Mouse (Mus musculus) leukemia stem cell, adult 10-12 weeks (primary cell): ENCODE measurements around the gene Rfx2. TPM values are rescaled to one million over a fixed set of nuclear protein-coding genes. Genes with fewer than 3 reads are reported as not detected.

Experiments
- polyA plus RNA-seq: library from polyadenylated mRNA; stranded (reverse); fragments of >175 nt; gene quantifications from 2 replicates; pipeline ENCODE4 v1.2.3, GENCODE M21; 2012; ENCODE audit warnings: low replicate concordance

Gene Rfx2
- polyA plus RNA-seq: 80.3 and 90.4 TPM in 2 replicates

DNA sequence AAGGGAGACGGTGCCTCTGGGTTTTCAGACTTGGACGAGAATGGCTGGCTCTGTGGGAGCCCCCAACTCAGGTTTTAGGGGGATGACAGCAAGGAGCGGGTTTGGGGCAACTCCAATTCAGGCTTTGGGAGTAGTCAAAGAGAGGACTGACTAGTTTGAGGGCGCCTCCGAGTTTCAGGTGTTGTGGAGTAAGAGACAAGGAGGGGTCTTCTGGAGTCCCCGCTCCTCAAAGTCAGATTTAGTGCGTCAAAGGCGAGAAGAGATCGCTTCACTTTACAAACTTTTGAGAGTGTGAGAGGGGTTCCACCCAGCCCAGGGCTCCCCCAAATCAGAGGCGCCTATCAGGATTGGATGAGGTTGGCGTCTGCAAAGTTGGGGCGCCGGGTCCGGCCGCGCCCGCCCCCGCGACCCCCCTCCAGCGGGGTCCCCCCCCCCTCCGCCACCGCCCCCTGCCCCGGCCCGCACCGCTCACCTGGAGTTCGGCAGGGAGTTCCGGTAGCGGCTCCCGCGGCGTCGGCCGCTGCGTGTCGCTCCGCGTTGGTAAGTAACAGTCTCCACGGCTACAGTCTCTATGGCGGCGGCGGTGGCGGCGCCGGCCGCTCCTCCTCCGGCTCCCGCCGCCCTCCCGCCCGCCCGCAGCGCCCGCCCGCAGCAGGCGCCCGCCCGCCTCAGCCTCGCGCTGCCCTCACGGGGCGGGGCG is at the start of gene Rfx2:
Rfx2 (minus strand) TSS at position 603 of the 700 bp plus-strand sequence.

DNA sequence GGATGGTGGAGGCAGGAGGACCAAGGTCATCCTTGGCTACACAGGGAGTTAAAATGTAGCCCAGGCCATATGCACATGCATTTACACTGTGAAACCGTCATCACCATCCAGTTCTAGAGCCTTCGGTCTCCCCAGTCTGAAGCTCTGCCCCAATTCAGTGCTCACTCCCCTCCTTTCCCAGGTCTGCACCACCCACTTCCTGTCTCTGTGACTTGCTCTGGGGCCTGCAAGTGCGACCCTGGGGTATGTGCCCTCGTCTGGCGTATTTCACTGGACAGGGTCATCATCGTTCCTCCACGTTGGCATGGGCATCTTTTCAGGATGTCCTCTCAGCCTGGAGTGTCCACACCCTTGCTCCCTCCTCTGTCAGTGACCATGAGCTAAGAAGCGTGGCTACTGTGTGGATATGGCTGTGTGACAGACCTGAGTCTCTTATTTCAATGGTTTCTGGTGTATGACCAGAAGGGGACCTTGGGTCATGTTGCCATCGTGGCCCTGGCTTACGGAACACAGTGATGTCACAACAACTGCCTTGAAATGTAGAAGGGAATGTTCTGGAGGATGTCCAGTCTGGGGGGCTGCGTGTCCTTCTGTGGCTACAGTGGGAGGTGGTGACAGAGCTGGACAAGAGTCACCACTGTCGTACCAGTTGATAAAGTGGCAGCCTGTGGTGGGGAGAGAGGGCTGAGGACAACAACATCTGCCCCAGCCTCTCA is 44.3 kb upstream of the Rfx2 start, which contains the start of gene 1700061G19Rik:
1700061G19Rik (plus strand) TSS at position 542 of the 716 bp plus-strand sequence.

DNA sequence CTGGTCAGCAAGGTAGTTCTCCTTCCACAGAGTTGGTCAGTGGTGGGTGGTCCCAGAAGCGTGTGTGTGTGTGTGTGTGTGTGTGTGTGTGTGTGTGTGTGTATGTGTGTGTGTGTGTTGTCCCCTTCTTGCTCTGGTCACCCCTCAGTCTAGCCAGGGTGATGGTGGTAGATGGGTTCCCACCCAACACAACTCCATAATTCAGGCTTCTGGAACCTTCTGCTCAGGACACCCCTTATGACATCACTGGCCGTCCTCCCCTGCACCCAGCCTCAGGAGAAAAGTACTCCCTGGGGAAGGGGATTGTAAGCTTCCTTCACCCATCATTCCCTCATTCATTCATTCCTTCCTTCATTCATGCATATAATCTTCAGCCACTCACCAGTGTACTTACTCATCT is 43.4 kb upstream of the Rfx2 start, which contains the start of gene Acsbg2:
Acsbg2 (minus strand) TSS at position 211 of the 400 bp plus-strand sequence.

DNA sequence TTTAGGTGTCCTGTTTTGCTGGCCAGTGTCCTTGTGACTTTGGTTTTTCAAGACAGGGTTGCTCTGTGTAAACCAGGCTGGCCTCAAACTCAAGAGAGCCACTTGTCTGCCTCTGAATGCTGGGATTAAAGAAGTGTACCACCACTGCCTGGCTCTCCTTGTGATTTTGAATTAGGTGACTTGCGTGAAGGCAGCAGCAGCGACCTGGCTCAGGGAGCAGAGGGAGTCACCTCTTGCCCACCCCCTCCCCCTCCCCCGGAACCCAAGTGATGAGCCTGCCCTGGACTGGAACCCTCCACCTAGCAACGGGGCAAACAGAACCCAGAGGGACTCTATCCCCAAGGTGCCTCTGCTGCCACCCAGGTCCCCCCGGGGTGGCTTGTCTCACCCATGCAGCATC is 60.9 kb downstream of the Rfx2 start, which contains the start of gene Prr22:
Prr22 (plus strand) TSS at position 301 of the 400 bp plus-strand sequence.

DNA sequence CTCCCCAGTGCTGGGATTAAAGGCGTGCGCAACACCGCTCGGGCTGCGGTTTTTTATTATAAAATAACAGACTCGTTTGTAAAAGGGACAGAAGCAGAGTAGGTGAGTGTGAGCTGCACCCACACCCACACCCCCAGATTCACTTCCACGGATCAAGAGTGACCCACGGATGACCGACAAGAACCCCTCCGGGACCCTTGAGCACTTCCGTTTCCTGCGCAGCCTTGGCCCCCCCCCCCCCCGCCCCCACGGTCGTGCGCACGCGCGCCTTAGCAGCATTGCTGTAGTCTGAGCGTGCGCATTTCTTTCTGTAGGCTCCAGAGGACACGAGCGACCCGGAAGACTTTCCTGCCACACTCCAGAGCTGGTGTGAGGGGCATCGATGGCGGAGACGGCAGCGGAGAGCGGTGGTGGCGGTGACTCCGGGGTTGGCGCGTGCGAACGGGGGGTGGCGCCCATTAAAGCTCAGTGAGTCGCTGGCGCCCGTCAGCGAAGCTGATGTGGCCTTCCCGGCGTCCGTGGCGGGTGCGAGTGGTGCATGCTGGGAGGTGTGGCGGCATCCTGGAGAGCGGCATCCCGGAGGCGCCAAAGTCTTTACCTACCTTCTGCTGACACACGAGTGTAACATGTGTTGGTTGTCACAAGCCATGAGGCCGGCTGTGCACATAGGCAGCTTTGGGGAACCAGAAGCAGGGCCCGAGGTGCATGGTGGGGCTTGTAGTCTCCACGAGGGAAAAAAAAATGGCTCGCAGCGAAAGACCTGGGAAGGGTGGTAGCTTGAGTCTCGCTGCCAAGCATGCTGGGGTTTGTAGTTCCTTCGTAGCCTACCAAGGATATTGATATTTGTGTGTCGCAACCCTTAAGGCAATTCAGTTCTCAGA is 66.1 kb downstream of the Rfx2 start, which contains the start of gene Dus3l:
Dus3l (plus strand) TSS at position 284 of the 881 bp plus-strand sequence.

DNA sequence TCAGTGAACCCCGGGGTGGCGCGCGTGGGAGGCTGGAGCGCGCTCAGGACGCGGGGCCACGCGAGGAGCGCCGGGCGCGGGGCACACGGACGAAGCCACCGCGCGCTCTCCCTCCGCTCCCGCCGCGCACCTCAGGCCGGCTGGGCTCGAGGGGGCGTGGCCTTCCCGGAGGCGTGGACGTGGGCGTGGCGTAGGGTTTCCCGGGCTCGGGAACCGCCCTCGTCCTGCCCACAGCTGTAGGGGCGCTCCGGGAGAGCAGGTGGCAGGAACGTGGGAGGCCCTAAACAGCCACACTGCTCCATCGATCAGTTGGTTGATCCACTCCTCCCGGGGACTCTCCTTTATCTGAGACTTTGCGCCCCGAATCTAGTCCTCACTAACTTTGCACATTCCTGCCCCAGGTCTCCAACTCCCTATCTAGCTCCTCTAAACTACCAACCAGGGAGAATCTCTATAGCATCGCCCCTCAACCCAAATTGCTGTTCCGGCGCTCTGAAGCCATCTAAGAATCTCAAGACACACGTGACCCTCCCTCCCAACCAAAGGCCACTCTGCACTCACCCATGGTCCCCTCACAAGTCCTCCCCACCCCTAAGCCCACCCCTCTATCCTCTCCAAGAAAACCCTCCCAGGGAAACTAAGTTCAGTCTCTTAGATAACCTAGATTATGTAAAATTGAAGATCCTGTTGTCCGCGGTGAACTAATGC is 73.2 kb downstream of the Rfx2 start, which contains the start of gene Nrtn:
Nrtn (minus strand) TSS at position 115 of the 708 bp plus-strand sequence.

Other genes with a start within 250 kb of the Rfx2 start
- gene Safb2, start 246.4 kb downstream of the Rfx2 start, polyA plus RNA-seq: 103 and 278 TPM in 2 replicates
- 48.7 and 140 TPM in 2 replicates for gene Safb, start 246.2 kb downstream of the Rfx2 start, polyA plus RNA-seq
- gene 2410015M20Rik, start 221.2 kb downstream of the Rfx2 start, polyA plus RNA-seq: 17.6 and 130 TPM in 2 replicates
- 3,958 and 5,079 TPM in 2 replicates for gene Rpl36, start 217.6 kb downstream of the Rfx2 start, polyA plus RNA-seq
- 86.9 and 144 TPM in 2 replicates for gene Lonp1, start 204.1 kb downstream of the Rfx2 start, polyA plus RNA-seq
- not detected in 2 replicates for gene Catsperd, start 202.9 kb downstream of the Rfx2 start, polyA plus RNA-seq
- gene Ranbp3, start 157.7 kb downstream of the Rfx2 start, polyA plus RNA-seq: 102 and 138 TPM in 2 replicates
- gene Ndufa11, start 113.2 kb downstream of the Rfx2 start, polyA plus RNA-seq: 88.2 and 116 TPM in 2 replicates
- gene Vmac, start 113.0 kb downstream of the Rfx2 start, polyA plus RNA-seq: 8.6 and 9.8 TPM in 2 replicates
- 1.7 and 2.5 TPM in 2 replicates for gene Nrtn, start 73.5 kb downstream of the Rfx2 start, polyA plus RNA-seq
- 63.0 and 71.4 TPM in 2 replicates for gene Dus3l, start 66.3 kb downstream of the Rfx2 start, polyA plus RNA-seq
- gene Prr22, start 60.8 kb downstream of the Rfx2 start, polyA plus RNA-seq: 22.2 and 50.3 TPM in 2 replicates
- not detected in 2 replicates for gene Acsbg2, start 43.4 kb upstream of the Rfx2 start, polyA plus RNA-seq
- gene 1700061G19Rik, start 44.5 kb upstream of the Rfx2 start, polyA plus RNA-seq: not detected in 2 replicates
- gene Mllt1, start 104.4 kb upstream of the Rfx2 start, polyA plus RNA-seq: 120 and 136 TPM in 2 replicates
- gene Acer1, start 151.1 kb upstream of the Rfx2 start, polyA plus RNA-seq: not detected in 2 replicates
- gene Clpp, start 159.3 kb upstream of the Rfx2 start, polyA plus RNA-seq: 77.6 and 206 TPM in 2 replicates
- gene Alkbh7, start 166.3 kb upstream of the Rfx2 start, polyA plus RNA-seq: 20.6 and 31.9 TPM in 2 replicates
- 2.3 and 3.1 TPM in 2 replicates for gene Pspn, start 169.0 kb upstream of the Rfx2 start, polyA plus RNA-seq
- 144 and 226 TPM in 2 replicates for gene Gtf2f1, start 180.3 kb upstream of the Rfx2 start, polyA plus RNA-seq
- not detected in 2 replicates for gene Gm17949, start 180.5 kb upstream of the Rfx2 start, polyA plus RNA-seq
- gene Khsrp, start 200.5 kb upstream of the Rfx2 start, polyA plus RNA-seq: 758 and 1,065 TPM in 2 replicates
- gene Slc25a41, start 210.6 kb upstream of the Rfx2 start, polyA plus RNA-seq: not detected in 2 replicates
- 5.3 and 6.2 TPM in 2 replicates for gene Crb3, start 228.1 kb upstream of the Rfx2 start, polyA plus RNA-seq
- 4.9 and 6.2 TPM in 2 replicates for gene Slc25a23, start 228.8 kb upstream of the Rfx2 start, polyA plus RNA-seq
- gene Dennd1c, start 247.5 kb upstream of the Rfx2 start, polyA plus RNA-seq: 25.4 and 34.0 TPM in 2 replicates